Mouse (Mus musculus) macrophage (primary cell): ENCODE measurements around the gene Uevld. TPM values are rescaled to one million over a fixed set of nuclear protein-coding genes. Genes with fewer than 3 reads are reported as not detected.

Source experiments
- H3K27ac ChIP-seq: fragments of 350-480 bp; formaldehyde crosslinking; 2 replicates; pipeline ENCODE4 v1.9.0; 2021
- H3K36me3 ChIP-seq: fragments of 350-480 bp; formaldehyde crosslinking; 2 replicates; pipeline ENCODE4 v1.9.0; 2021; ENCODE audit errors: inconsistent target
- H3K4me3 ChIP-seq: fragments of 350-480 bp; formaldehyde crosslinking; 2 replicates; pipeline ENCODE4 v1.9.0; 2021; ENCODE audit errors: inconsistent target
- H3K79me2 ChIP-seq: fragments of 350-480 bp; formaldehyde crosslinking; 2 replicates; pipeline ENCODE4 v1.9.0; 2021; ENCODE audit errors: inconsistent target
- WGBS: methylation state at CpG from one replicate; pipeline ENCODE4 v1.1.7; 2026; ENCODE audit warnings: inconsistent platforms; ENCODE audit not compliant: missing documents; 5-methylcytosine and 5-hydroxymethylcytosine counted together
- polyA plus RNA-seq: library from polyadenylated mRNA; stranded (reverse); fragments of 250-400 nt; gene quantifications from 3 replicates; pipeline ENCODE4 v1.2.4, GENCODE M21; 2018; ENCODE audit warnings: inconsistent platforms
- total RNA-seq, 78 experiments: library from RNA; depleted of rRNA; stranded (reverse); fragments of 250-400 nt; gene quantifications; 1 replicate in 9 of 78; 2 replicates in 24 of 78; 3 replicates in 43 of 78; 4 replicates in 2 of 78; pipeline ENCODE4 v1.2.4; 2018; ENCODE audit warnings: inconsistent platforms in 56 of 78

Uevld gene
- 10 to 100 TPM in 16 of 26 experiments, 1 to 10 TPM in 10; 2.2 to 21.6 (median 12.7) TPM for total RNA-seq (2018; cell fraction: chromatin; rRNA removed)
- 10 to 100 TPM in 1 of 26 experiments, 1 to 10 TPM in 25; 4.0 to 10.1 (median 6.1) TPM for total RNA-seq (2018; cell fraction: cytosol; rRNA removed)
- total RNA-seq (2018; cell fraction: nucleus; rRNA removed) = 10 to 100 TPM in 10 of 26 experiments, 1 to 10 TPM in 16; 2.9 to 26.9 (median 7.7) TPM
- polyA plus RNA-seq = 6.1 to 6.9 TPM (median 6.4 TPM) in 3 replicates

DNA sequence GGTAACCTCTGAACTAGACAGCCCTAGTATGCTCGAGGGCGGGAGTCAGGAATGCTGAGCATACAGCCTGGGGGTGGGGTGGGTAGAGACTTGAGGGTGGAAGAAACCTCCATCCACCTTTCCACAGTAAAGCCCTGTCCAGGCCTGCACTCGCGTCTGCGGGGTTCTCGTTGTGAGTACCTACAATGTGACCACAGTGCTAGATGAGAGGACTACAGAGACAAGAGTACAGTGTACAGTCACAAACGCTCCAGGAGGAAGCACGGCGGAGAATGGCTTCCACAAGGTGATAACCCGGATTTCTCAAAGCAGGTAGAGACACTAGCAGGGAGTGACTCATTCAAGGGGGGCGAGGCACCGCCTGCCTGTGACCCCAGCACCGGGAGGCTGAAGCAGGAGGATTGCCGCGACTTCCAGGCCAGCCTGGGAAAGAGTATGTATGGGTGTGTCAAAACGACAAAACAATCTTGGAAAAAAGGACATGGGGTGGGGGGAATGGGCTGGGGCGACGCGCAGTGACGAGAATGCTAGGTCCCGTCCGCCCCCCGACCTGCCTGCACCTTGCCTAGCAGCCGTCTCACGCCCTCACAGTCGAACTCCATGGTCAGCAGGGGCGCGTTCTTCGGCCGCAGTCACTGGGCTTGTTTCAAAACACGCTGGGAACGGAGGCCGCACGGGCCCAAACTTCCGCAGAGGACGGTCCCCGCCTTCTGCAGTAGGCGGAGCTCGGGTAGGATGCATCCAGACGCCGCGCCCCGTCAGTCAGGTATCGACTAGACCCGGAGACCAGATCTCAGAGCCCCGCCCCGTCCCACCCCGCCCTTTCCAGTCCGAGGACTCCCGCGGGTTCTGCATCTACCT, at the start of gene Uevld:
Gene Uevld (minus strand): TSS at position 697 of the 861 bp plus-strand sequence.
- Histone ChIP-seq H3K4me3 (peak within 1 kb of the TSS; percentile 95), H3K79me2 (peaks cover 26% of the 10 kb centered on the region; the same call in 1 of the 2 replicates), H3K27ac (peak within 1 kb of the TSS; percentile 62), H3K36me3 (peaks cover 12% of the 10 kb centered on the region; the same call in 1 of the 2 replicates)
- WGBS = under 1% methylated on average over 50 of the region's 51 CpGs

DNA sequence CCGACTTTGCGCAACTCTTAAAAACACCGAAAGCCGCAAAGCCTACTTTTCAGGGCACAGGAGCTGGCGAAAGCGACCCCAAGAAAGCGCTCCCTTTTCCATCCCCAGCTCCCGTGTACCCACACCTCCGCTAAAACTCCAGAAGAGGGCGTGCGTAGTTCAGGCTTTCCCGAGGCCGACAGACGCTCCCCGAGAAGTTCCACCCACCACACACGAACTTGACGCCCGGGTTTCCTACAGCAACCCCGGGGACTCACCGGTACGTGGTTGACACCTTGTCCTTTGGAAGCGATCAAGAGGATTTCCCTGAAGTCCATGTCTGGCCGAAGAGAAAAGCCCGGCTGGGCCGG, 49.5 kb upstream of the Uevld start:
- Histone ChIP-seq H3K27ac (peak overlapping the region; percentile 89), H3K4me3 (peak overlapping the region; percentile 84), H3K36me3 (no peaks in the 10 kb centered on the region), H3K79me2 (peaks cover 61% of the 10 kb centered on the region)
- WGBS = under 1% methylated on average over 25 of the region's 25 CpGs

DNA sequence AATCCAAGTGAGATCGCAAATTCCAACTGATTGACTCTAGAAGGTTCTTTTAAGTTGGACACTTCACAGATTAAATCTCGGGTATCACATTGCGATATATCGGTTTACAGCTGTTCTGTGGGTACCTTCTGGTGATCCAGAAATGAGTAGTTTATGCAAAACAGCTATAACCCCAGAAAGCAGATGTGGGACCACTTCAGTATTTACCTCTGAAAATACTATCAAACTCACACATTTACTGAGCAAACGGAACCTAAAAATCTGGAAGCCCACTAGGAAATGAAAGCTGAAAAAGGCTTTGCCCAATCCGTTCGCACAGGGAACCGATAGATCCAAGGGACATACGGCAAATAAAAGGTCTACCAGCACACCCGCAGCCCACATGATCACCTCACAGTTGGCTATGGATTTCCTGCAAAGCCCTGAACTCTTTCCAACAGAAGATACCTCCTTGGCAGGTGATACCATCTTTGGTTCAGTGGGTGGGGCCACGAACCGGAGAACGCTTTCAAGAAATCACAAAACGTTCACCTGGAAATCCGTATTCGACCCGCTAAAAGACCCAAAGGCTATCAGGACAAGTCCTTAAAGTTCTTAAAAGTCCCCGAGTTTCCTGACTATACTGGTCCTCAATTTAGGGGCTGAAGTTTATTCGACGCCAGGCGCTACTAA, 48.9 kb upstream of the Uevld start:
- H3K4me3 ChIP-seq = peak overlapping the region; percentile 84
- WGBS = 4% methylated on average over 21 of the region's 21 CpGs
- peaks cover 67% of the 10 kb centered on the region for H3K79me2 ChIP-seq
- peak overlapping the region; percentile 89 for H3K27ac ChIP-seq
- no peaks in the 10 kb centered on the region for H3K36me3 ChIP-seq

DNA sequence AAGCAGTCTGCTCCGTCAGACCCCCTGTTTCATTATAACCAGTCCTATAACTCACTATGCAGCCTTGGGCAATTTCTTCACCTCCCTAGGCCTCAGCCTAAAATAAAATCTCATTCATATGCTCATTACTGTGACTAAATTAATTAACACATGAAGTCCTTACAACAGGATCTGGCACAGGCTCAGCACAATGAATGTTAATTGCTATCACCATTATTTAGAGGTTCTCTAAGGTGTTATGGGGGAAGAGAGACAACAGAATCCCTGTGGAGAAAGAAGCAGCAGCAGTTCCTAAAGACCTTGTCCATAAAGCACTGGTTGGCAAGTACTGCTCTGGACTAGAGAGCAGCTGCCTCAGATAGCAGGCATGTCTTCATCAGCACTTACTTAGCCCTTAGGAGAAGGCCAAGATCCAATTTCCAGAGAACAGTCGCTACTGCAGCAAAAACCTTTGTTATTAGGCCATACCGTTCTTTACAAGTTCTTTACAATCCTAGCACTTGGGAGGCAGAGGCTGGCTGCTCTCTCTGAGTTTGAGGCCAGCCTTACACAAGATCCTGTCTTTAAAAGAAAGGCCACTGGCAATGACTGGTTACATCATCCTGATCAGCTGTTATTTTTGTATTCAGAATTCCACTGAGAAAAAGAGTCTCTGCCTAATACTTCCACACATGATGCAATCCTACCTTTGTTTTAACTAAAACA, 45.2 kb upstream of the Uevld start:
- WGBS = 75% methylated on average over 3 of the region's 3 CpGs
- no peak overlapping the region for H3K27ac ChIP-seq

DNA sequence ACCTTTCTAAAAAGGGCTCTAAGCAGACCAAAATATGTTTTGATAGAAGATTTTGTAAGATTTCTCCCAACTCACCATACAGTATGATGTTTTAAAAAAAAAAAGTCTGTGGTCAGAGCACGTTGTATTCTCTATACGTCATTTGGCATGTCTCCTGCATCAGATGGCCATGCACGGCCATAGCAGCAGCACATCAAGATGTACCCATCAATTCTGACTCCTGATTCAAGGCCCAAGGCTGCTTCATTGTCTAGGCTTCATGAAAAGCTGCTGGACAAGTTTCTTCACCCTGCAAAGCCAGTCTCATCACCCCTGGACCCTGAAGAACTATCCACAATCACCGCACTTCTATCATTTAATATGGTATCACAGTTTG, 43.6 kb upstream of the Uevld start:
- no peak overlapping the region for H3K4me3 ChIP-seq
- 81% methylated on average over 4 of the region's 4 CpGs for WGBS
- H3K36me3 ChIP-seq = peaks cover 16% of the 10 kb centered on the region
- no peak overlapping the region for H3K27ac ChIP-seq
- peaks cover 91% of the 10 kb centered on the region for H3K79me2 ChIP-seq

More for the DNA sequence above, 45.2 kb upstream of the Uevld start:
- peaks cover 86% of the 10 kb centered on the region for H3K79me2 ChIP-seq
- no peaks in the 10 kb centered on the region for H3K36me3 ChIP-seq
- no peak overlapping the region for H3K4me3 ChIP-seq

GRCm38 (mm10) chr7:47001125-47001899, 43.0 kb upstream of the Uevld start:
- no peak overlapping the region for H3K4me3 ChIP-seq
- H3K36me3 ChIP-seq = peaks cover 19% of the 10 kb centered on the region
- no peak overlapping the region for H3K27ac ChIP-seq
- WGBS = 87% methylated on average over 5 of the region's 5 CpGs
- H3K79me2 ChIP-seq = peaks cover 88% of the 10 kb centered on the region

- 100% methylated on average over 3 of the region's 3 CpGs for whole genome bisulfite sequencing
- H3K79me2 ChIP-seq = peaks cover 81% of the 10 kb centered on the region
- H3K27ac ChIP-seq = no peak overlapping the region
- peaks cover 26% of the 10 kb centered on the region for H3K36me3 ChIP-seq
- no peak overlapping the region for H3K4me3 ChIP-seq
Observed at GRCm38 (mm10) chr7:47000644-47000983, 42.3 kb upstream of the Uevld start.

DNA sequence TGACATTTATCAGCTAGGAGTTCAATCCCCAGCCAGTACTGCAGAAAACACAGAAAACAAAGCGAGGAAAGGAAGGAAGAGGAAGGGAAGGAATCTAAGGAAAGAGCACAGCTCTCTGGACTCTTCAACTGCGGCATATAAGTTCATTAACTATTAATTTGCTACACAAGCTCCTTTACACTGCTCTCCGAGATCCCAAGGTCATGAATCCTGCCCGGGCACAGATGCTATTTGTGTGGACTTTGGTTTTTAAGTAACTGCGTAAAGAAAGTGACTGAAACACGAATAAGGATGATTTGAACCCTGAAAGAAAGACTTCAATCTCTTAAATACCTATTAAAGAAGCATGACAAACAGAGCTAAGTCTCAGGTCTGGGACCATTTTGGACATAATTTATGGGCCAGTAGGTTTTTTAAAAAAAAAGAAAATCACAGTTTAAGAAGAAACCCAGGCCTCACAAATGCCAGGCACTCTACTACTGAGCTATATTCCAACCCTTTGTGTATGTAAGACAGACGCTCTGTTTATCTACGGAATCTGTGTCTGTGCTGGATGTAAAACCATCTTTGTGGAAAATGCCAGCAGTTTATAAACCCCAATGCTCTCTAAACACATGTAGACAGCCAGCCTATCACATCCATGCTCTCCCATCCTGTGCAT, 41.8 kb upstream of the Uevld start:
- Histone ChIP-seq H3K36me3 (peaks cover 31% of the 10 kb centered on the region), H3K4me3 (no peak overlapping the region), H3K79me2 (peaks cover 76% of the 10 kb centered on the region), H3K27ac (no peak overlapping the region)
- WGBS = 94% methylated on average over 7 of the region's 8 CpGs

GRCm38 (mm10) chr7:46998942-46999341, 40.6 kb upstream of the Uevld start:
- Histone ChIP-seq H3K4me3 (no peak overlapping the region), H3K27ac (peak overlapping the region; percentile 27), H3K79me2 (peaks cover 64% of the 10 kb centered on the region), H3K36me3 (peaks cover 42% of the 10 kb centered on the region)
- 5% methylated on average over 2 of the region's 2 CpGs for WGBS

GRCm38 (mm10) chr7:46997644-46998395, 39.5 kb upstream of the Uevld start:
- H3K4me3 ChIP-seq = no peak overlapping the region
- WGBS = 90% methylated on average over 20 of the region's 21 CpGs
- peaks cover 53% of the 10 kb centered on the region for H3K79me2 ChIP-seq
- no peak overlapping the region for H3K27ac ChIP-seq
- H3K36me3 ChIP-seq = peaks cover 43% of the 10 kb centered on the region

GRCm38 (mm10) chr7:46997008-46997407, 38.7 kb upstream of the Uevld start:
- Histone ChIP-seq H3K27ac (no peak overlapping the region), H3K4me3 (no peak overlapping the region), H3K36me3 (peaks cover 45% of the 10 kb centered on the region), H3K79me2 (peaks cover 45% of the 10 kb centered on the region)
- 91% methylated on average over 4 of the region's 4 CpGs for WGBS

GRCm38 (mm10) chr7:46995558-46995957, 37.2 kb upstream of the Uevld start:
- WGBS = 92% methylated on average over 3 of the region's 3 CpGs
- Histone ChIP-seq H3K36me3 (peaks cover 51% of the 10 kb centered on the region), H3K27ac (no peak overlapping the region), H3K79me2 (peaks cover 31% of the 10 kb centered on the region), H3K4me3 (no peak overlapping the region)

DNA sequence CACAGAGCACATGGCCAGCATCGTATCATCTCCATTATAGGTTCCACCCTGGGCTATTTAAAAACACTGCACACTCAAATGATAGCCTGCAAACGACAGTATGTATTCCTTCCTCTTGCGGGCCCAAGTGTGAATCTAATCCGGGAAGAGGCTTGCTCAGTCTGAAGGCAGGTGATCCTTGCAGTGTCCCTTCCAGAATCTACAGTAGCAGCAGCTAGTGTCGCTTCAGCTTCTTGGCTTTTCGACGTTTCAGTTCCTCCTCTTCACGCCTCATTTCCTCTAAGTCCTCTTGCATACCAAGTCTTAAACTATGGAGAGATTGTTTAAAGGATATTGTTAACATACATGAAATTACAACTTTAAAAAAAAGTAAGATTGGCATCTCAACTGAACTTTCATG, 34.8 kb upstream of the Uevld start:
- peaks cover 15% of the 10 kb centered on the region; the same call in 1 of the 2 replicates for H3K79me2 ChIP-seq
- no peak overlapping the region for H3K4me3 ChIP-seq
- 21% methylated on average over 8 of the region's 8 CpGs for WGBS
- H3K27ac ChIP-seq = no peak overlapping the region
- H3K36me3 ChIP-seq = peaks cover 47% of the 10 kb centered on the region
